Mouse (Mus musculus): ENCODE measurements around the gene Psmd9. TPM values are rescaled to one million over a fixed set of nuclear protein-coding genes. Genes with fewer than 3 reads are reported as not detected.
A peak's percentile ranks its signal among the peaks of the same experiment; 100 is the strongest.

Gene Psmd9
- 76.0 and 79.3 TPM in 2 replicates for polyA plus RNA-seq (2015; fragmentation: Nextera tagmentation; extraction: Ambion mirVana)

- Histone ChIP-seq H3K36me3 (peaks cover 25% of the 10 kb centered on the region), H3K9me3 (no peaks in the 10 kb centered on the region), H3K27me3 (no peaks in the 10 kb centered on the region), H3K4me2 (no peak within 1 kb of the TSS), H3K4me1 (replicated peaks) (peaks cover 7% of the 10 kb centered on the region; the same call in 1 of the 2 replicates), H3K27ac (no peak within 1 kb of the TSS), H3K4me3 (no peak within 1 kb of the TSS), H3K9ac (no peak within 1 kb of the TSS)
- WGBS: 86% methylated on average over 5 of the region's 5 CpGs
- no peak for ATAC-seq (ENCODE audit: low FRiP score)
Observed at GRCm38 (mm10) chr5:123169284-123169683, at the start of gene Psmd9. Psmd9 (plus strand) TSS chr5:123169413.

GRCm38 (mm10) chr5:123120624-123121215 lies 48.5 kb upstream of the Psmd9 start:
- H3K9me3 ChIP-seq: no peaks in the 10 kb centered on the region
- 46% methylated on average over 7 of the region's 7 CpGs for WGBS
- no peak overlapping the region for H3K9ac ChIP-seq
- H3K27me3 ChIP-seq: no peaks in the 10 kb centered on the region
- peaks cover 31% of the 10 kb centered on the region for H3K36me3 ChIP-seq
- no peak for ATAC-seq (ENCODE audit: low FRiP score)
- H3K4me1 ChIP-seq (replicated peaks): 0 out of 2 replicates have a peak, but pooled peaks cover 12% of the 10 kb centered on the region
- no peak overlapping the region for H3K4me2 ChIP-seq
- no peak overlapping the region for H3K27ac ChIP-seq
- H3K4me3 ChIP-seq: no peak overlapping the region

GRCm38 (mm10) chr5:123122181-123122580 lies 47.0 kb upstream of the Psmd9 start:
- H3K27me3 ChIP-seq: no peaks in the 10 kb centered on the region
- ATAC-seq (ENCODE audit: low FRiP score): no peak
- WGBS: 91% methylated on average over 4 of the region's 4 CpGs
- H3K9me3 ChIP-seq: no peaks in the 10 kb centered on the region
- no peak overlapping the region for H3K9ac ChIP-seq
- 0 out of 2 replicates have a peak, but pooled peaks cover 12% of the 10 kb centered on the region for H3K4me1 ChIP-seq (replicated peaks)
- H3K4me3 ChIP-seq: no peak overlapping the region
- no peak overlapping the region for H3K4me2 ChIP-seq
- H3K36me3 ChIP-seq: peaks cover 45% of the 10 kb centered on the region
- H3K27ac ChIP-seq: no peak overlapping the region

- WGBS: 88% methylated on average over 6 of the region's 6 CpGs
Observed at GRCm38 (mm10) chr5:123125105-123125504, 44.1 kb upstream of the Psmd9 start.

GRCm38 (mm10) chr5:123125638-123126406 lies 43.4 kb upstream of the Psmd9 start:
- H3K27ac ChIP-seq: no peak overlapping the region
- H3K27me3 ChIP-seq: no peaks in the 10 kb centered on the region
- 0 out of 2 replicates have a peak, but pooled peaks cover 10% of the 10 kb centered on the region for H3K4me1 ChIP-seq (replicated peaks)
- H3K4me3 ChIP-seq: no peak overlapping the region
- WGBS: 88% methylated on average over 18 of the region's 18 CpGs
- no peak for ATAC-seq (ENCODE audit: low FRiP score)
- H3K36me3 ChIP-seq: peaks cover 74% of the 10 kb centered on the region
- H3K4me2 ChIP-seq: no peak overlapping the region
- no peaks in the 10 kb centered on the region for H3K9me3 ChIP-seq
- H3K9ac ChIP-seq: no peak overlapping the region

More at GRCm38 (mm10) chr5:123125105-123125504, 44.1 kb upstream of the Psmd9 start:
- Histone ChIP-seq H3K27ac (no peak overlapping the region), H3K27me3 (no peaks in the 10 kb centered on the region), H3K4me1 (replicated peaks) (0 out of 2 replicates have a peak, but pooled peaks cover 17% of the 10 kb centered on the region), H3K9ac (no peak overlapping the region), H3K9me3 (no peaks in the 10 kb centered on the region), H3K36me3 (peaks cover 67% of the 10 kb centered on the region), H3K4me2 (no peak overlapping the region), H3K4me3 (no peak overlapping the region)
- no peak for ATAC-seq (ENCODE audit: low FRiP score)

- 78% methylated on average over 6 of the region's 6 CpGs for WGBS
Observed at GRCm38 (mm10) chr5:123127031-123127430, 42.2 kb upstream of the Psmd9 start.

GRCm38 (mm10) chr5:123128426-123129169 lies 40.6 kb upstream of the Psmd9 start:
- peaks cover 66% of the 10 kb centered on the region for H3K36me3 ChIP-seq
- no peak overlapping the region for H3K4me3 ChIP-seq
- H3K27ac ChIP-seq: no peak overlapping the region
- H3K9me3 ChIP-seq: no peaks in the 10 kb centered on the region
- peaks cover 30% of the 10 kb centered on the region for H3K4me1 ChIP-seq (replicated peaks)
- 64% methylated on average over 10 of the region's 10 CpGs for WGBS
- ATAC-seq (ENCODE audit: low FRiP score): no peak
- H3K9ac ChIP-seq: peak overlapping the region; percentile 39; the same call in 1 of the 2 replicates
- H3K4me2 ChIP-seq: no peak overlapping the region
- H3K27me3 ChIP-seq: no peaks in the 10 kb centered on the region

More at GRCm38 (mm10) chr5:123127031-123127430, 42.2 kb upstream of the Psmd9 start:
- Histone ChIP-seq H3K9me3 (no peaks in the 10 kb centered on the region), H3K27ac (no peak overlapping the region), H3K4me3 (no peak overlapping the region), H3K9ac (no peak overlapping the region), H3K27me3 (no peaks in the 10 kb centered on the region), H3K4me2 (no peak overlapping the region), H3K36me3 (peaks cover 74% of the 10 kb centered on the region), H3K4me1 (replicated peaks) (peaks cover 14% of the 10 kb centered on the region)
- ATAC-seq (ENCODE audit: low FRiP score): no peak

- Histone ChIP-seq H3K27me3 (no peaks in the 10 kb centered on the region), H3K27ac (no peak overlapping the region), H3K36me3 (peaks cover 69% of the 10 kb centered on the region), H3K4me1 (replicated peaks) (peaks cover 37% of the 10 kb centered on the region), H3K9ac (peak overlapping the region; percentile 39; the same call in 1 of the 2 replicates), H3K4me3 (no peak overlapping the region), H3K4me2 (no peak overlapping the region), H3K9me3 (no peaks in the 10 kb centered on the region)
- no peak for ATAC-seq (ENCODE audit: low FRiP score)
- WGBS: 87% methylated on average over 10 of the region's 10 CpGs
Observed at GRCm38 (mm10) chr5:123129170-123129757, 39.9 kb upstream of the Psmd9 start.

GRCm38 (mm10) chr5:123130030-123130813 lies 39.0 kb upstream of the Psmd9 start:
- no peaks in the 10 kb centered on the region for H3K27me3 ChIP-seq
- WGBS: 87% methylated on average over 9 of the region's 9 CpGs
- H3K4me2 ChIP-seq: no peak overlapping the region
- H3K9me3 ChIP-seq: no peaks in the 10 kb centered on the region
- H3K9ac ChIP-seq: peak overlapping the region; percentile 35
- H3K36me3 ChIP-seq: peaks cover 76% of the 10 kb centered on the region
- no peak overlapping the region for H3K27ac ChIP-seq
- no peak for ATAC-seq (ENCODE audit: low FRiP score)
- no peak overlapping the region for H3K4me3 ChIP-seq
- peaks cover 46% of the 10 kb centered on the region for H3K4me1 ChIP-seq (replicated peaks)

GRCm38 (mm10) chr5:123130814-123131148 lies 38.4 kb upstream of the Psmd9 start:
- no peak for ATAC-seq (ENCODE audit: low FRiP score)
- Histone ChIP-seq H3K27me3 (no peaks in the 10 kb centered on the region), H3K4me3 (no peak overlapping the region), H3K4me1 (replicated peaks) (peaks cover 52% of the 10 kb centered on the region), H3K27ac (no peak overlapping the region), H3K36me3 (peaks cover 72% of the 10 kb centered on the region), H3K9me3 (no peaks in the 10 kb centered on the region), H3K4me2 (no peak overlapping the region), H3K9ac (no peak overlapping the region)
- 88% methylated on average over 5 of the region's 5 CpGs for WGBS

- peak; percentile 50 for ATAC-seq (ENCODE audit: low FRiP score)
- H3K36me3 ChIP-seq: peaks cover 57% of the 10 kb centered on the region
- H3K9ac ChIP-seq: peak within 1 kb of the TSS; percentile 73
- H3K27me3 ChIP-seq: no peaks in the 10 kb centered on the region
- peak within 1 kb of the TSS; percentile 100 for H3K27ac ChIP-seq
- 2% methylated on average over 43 of the region's 44 CpGs for WGBS
- H3K9me3 ChIP-seq: no peaks in the 10 kb centered on the region
- peak within 1 kb of the TSS; percentile 76 for H3K4me3 ChIP-seq
- peaks cover 69% of the 10 kb centered on the region for H3K4me1 ChIP-seq (replicated peaks)
- H3K4me2 ChIP-seq: peak within 1 kb of the TSS; percentile 100
Observed at GRCm38 (mm10) chr5:123132308-123133071, 36.7 kb upstream of the Psmd9 start, which contains the start of gene Rhof. Rhof (minus strand) TSS chr5:123132692.

All from hindbrain, embryonic 13.5 days (tissue).